Mouse (Mus musculus) lung, postnatal 10 days (tissue): Measurements from ENCODE around the gene Ebi3.
A peak's percentile ranks its signal among the peaks of the same experiment; 100 is the strongest.

ENCODE experiments used
- DNase-seq: peaks from one replicate; pipeline ENCODE4 v3.0.0; 2021

Gene Ebi3

GRCm38 (mm10) chr17:56005415-56006061, 53.1 kb downstream of the Ebi3 start, which contains the start of the genes Stap2 and Mpnd:
Stap2 (minus strand) TSS chr17:56005584.
Mpnd (plus strand) TSS chr17:56005711.
- peak; percentile 77 for DNase-seq
